Mouse (Mus musculus) natural killer cell, adult 2 months (primary cell): Measurements from ENCODE around the gene Actg1.
A peak's percentile ranks its signal among the peaks of the same experiment; 100 is the strongest.

Experiments used
- DNase-seq, 2 experiments: peaks; one replicate each; pipeline ENCODE4 v3.0.0; 2022; ENCODE audit warnings: low spot score in 2 of 2

Gene Actg1

GRCm38 (mm10) chr11:120310813-120311312 lies 37.5 kb downstream of the Actg1 start:
- DNase-seq, result peak in 1 of 2 experiments; percentile 52

DNA sequence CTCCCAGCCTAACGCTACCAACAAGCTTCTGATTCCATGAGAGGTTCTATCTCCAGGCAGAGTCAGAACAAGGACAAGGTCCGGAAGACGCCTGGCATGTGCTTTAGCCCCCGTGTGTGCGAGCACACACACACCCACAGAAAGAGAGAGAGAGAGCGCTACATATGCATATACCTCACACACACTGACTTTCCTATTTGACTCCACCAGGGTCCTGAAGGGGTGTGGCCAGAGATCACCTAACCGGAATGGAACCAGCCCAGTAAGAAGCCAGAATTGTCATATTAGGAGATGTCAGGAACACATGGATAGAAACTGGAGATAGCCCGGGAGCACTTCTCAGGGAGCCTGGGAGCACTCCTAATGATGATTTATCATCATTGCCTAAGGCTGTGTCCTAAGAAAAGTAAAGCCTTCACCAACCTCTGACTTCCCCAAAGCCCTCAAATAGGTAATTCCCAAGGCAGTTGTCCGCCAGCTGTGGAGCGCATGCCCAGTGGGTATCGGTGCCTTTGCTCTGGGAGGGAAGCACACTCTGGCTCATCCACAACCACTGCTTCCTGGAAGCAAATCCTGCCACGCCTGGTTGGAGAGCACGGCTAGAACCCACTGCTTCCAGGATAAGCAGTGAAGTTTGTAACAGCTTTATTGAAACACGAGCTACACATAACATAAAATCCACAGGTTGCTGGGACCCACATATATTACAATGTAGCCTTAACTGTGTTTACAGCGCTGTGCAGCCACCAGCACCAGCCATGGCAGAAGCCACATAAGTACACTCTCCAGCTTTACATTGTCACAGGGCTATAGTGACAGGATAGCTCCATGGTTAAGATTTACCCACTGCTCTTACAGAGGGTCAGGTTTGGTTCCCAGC lies 39.7 kb downstream of the Actg1 start:
- no peak for DNase-seq

- DNase-seq, result peak; percentile 79 to 86
Measured at GRCm38 (mm10) chr11:120307566-120308430, 40.5 kb downstream of the Actg1 start.

- no peak for DNase-seq
Measured at GRCm38 (mm10) chr11:120307132-120307413, 41.3 kb downstream of the Actg1 start.

GRCm38 (mm10) chr11:120306366-120307131 lies 41.8 kb downstream of the Actg1 start:
- DNase-seq, result no peak

- no peak for DNase-seq
Measured at GRCm38 (mm10) chr11:120305535-120306365, 42.6 kb downstream of the Actg1 start.

DNA sequence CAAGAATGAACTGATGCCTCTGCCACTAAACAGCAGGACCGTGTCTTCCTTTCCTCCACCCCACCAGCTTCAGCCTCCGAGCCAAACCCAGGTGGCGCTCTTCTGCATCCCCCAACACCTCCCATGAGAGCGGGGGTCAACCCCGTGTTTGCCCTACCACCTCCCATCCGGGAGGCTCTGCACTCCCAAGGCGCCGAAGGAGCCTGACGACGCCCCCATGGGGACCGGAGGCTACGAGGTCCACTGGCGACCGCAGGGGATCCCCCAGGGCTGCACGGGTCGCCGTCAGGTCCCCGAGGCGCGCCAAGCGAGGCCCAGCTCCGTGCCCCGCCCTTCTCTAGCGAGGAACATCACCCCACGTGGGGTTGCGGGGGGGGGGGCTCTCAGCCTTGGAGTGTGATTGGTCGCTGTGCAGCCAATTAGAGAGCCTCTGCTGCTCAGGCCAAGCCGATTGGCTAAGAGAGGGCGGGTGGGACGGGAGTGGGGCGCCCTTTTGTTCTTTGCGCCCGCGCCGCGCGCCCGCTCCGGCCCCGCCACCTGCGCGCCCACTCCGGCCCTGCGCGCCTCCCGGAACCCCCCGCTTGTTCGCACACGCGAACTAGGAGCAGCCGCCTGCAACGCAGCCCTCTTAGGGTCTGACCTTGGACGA lies 43.3 kb downstream of the Actg1 start:
- peak; percentile 86 to 89 for DNase-seq

DNA sequence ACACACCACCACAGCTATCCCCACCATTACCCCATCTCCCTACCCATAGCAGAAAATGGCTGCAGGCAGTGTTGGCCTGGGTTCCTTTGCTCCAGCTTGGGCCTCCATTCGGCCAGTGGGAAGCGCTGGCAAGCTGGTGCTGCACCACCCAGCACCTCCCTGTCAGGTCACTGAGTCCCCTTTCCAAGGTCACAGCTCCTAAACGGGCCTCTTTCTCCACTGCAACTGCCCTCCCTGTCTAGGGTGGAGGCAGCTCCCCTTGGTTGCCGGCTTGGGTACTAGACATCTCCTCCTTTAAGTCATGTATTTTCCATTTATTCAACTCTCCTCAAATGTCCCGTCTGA lies 44.0 kb downstream of the Actg1 start:
- no peak for DNase-seq

DNA sequence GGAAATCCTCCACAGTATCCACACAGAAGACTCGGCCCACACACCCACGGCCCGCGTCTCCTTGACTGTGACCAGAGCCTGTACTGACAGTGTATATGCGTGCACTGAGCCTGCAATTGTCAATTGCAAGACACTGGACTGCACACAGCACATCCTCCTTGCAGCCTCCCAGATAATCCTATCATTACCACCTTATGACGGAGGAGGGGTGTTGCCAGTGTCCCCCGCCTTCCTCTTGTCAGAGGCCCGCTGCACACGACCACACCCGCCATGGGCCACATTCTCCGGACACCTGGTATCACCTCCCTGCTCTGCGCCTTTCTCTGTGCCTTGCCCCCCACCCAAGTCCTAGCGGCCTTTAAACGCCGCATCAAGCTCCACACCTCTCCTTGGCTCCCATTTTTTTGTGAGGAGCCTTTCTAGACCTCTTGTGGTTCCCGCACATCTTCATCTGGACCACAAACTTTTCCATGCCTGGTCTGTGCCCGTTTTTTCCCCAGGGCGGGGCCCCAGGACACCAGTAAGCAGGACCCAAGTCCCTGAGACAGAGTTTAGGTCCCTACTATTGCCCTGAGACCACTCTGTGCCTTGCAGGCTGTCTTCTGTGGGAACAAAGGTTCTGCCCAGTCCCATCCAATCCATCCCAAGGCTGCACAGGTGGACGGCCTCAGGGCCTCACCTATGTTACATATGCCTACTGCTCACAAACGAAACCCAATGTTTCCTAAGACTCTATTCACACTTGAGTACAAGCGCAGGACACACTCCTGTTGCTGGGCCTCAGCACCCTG lies 44.6 kb downstream of the Actg1 start:
- no peak for DNase-seq

GRCm38 (mm10) chr11:120303119-120303518 lies 45.2 kb downstream of the Actg1 start:
- DNase-seq, result no peak

- DNase-seq, result no peak
Measured at GRCm38 (mm10) chr11:120299484-120299883, 48.9 kb downstream of the Actg1 start.

DNA sequence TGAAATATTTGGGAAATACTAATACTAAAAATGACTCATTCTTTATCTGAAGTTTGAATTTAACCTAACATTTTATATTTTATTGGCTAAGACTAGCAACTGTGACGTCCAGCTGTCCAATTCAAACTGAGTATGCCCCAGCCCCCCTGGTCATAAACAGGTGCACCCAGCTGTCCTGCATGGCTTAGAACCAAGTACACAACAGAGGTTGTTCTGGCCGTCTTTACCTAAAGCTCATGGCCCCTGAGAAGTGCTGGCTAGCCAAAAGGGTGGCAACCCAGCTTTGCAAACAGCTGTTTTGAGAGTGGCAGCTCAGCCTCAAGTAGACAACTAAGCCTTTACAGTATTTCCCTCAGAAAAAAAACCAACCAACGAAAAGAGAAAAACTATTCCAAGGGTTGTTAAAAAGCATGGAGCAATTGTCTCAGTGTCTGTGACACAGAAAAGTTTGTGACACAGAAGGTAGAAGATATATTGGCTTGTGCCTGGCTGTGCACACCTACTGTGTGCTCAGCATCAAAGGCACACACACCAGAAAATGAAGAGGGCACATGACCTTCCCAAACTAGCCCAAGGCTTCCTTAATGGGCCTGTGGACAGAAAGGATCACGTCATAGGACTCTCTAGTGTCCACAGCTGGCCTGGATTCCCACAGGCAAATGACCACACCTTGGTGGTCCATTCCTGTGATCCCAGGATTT lies 49.8 kb downstream of the Actg1 start:
- DNase-seq, result no peak

DNA sequence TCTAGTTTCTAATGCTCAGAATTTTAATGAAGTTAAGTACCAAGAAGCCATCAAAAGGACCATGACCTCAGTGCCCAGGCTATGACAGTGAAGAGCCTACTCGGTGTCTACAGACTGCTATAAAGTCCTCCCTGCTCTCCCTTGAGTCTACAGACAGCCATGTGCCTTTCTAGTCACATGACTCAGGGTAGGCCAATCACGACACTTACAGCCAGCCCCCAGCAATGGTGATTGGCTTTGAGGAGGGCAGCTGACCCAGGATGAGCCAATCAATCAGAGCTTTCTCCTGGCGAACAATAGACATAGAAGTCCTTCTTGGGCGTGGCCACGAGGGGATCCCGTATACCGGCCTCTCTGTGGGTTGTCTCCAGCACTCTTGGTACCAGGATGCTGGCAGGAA lies 50.6 kb downstream of the Actg1 start:
- no peak for DNase-seq

DNA sequence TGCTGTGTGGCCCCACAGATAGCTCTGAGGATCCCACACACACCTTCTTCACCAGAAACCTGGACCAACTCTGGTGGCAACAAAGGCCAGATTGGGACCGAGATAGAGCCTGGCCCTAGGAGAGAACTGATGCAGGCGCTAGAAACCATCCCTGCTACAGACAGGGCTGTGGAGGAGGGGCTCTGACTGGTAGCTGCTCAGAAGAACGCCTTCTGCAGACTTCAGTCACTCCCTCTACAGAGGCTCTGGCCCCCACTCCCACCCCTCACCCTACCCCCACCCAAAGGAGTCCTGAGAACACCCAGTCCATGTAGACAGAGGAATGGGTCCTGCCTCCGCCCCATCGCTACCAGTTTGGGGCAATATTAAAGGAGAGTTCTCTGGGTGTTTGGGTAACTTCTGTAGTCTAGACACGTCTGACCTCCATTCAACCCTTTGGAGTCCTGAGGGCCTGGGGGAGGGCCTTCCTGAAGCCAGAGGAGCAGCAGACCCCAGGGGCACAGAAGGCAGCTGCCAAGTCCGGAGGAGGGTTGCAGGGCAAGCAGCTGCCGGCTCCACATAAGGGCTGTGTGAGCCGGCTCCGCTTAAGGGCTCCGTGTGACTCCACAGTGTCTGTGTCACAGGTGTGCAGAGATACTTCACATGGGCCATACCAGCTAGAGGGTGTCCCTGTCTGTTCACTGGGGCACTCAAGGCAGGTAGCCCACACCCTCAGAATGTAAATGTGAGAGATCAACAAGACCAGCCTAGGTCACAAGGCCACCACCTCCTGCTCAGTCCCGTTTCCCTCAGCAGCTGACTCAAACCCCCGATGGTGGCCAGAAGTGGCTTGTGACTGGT lies 51.8 kb downstream of the Actg1 start:
- DNase-seq, result no peak
